Mouse (Mus musculus) lung, postnatal 4 days (tissue): ENCODE results near the gene Loxl4.

Experiments used
- DNase-seq, 2 experiments: peaks; one replicate each; pipeline ENCODE4 v3.0.0; 2021

Gene Loxl4

DNA sequence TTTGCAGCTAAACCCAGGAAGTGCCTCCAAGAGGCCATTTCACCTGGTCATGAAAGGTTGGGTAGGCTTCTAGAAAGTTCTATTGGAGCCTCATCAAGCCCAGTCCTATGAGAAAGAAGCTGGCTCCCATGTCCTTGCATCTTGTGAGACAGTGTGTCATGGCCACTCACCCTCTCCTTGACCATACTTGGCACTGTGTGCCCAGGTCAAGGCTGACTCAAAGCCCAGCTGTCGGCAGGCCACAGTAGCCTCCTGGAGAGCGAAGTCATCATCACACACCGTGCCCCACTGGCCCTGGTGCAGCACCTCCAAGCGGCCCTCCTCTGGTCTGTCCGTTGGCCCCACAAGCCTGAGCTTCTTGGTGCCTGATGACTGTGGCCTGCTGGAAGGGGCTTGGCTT is 4.5 kb downstream of the Loxl4 start:
- no peak for DNase-seq

- no peak for DNase-seq
Measured at GRCm38 (mm10) chr19:42602576-42602975, 10.0 kb downstream of the Loxl4 start.

GRCm38 (mm10) chr19:42602041-42602440 is 10.6 kb downstream of the Loxl4 start:
- no peak for DNase-seq

- no peak for DNase-seq
Measured at GRCm38 (mm10) chr19:42601445-42601844, 11.2 kb downstream of the Loxl4 start.

DNA sequence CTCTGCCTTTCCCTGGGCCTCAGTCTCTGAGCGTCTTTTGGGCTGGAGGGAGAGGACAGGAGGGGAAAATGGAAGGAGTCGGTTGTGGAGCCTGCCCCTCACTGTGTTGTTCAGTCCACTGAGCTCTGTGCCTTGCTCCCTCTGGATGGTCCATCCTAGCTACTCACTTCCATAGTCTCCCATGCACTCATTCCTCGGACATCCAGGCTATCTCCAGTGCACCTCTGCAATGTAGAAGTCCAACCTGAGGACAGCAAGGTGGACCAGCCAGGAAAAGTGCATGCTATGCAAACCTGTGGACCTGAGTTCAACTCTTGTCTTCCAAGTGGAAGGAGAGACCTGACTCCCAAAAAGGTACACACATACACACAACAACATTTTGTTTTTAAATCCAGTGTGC is 12.0 kb downstream of the Loxl4 start:
- no peak for DNase-seq

- no peak for DNase-seq
Measured at GRCm38 (mm10) chr19:42599891-42600290, 12.7 kb downstream of the Loxl4 start.

DNA sequence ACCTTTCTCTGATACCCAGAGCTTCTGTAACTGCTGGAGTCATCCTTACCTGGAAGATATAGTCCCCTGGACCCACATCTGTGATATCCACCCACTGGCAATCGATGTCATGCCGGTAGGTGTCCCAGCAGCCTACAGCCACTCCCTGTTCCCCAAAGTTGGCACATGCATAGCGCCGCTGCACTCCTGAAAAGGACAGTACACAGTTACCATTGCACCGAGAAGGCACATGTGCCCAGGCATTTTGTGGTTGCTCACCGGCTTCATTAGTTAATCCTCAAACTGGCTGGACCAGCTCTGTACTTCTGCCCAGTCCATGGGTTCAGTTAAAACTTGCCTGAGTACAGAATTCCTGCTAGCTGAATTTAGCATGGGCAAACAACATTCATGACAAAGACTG is 14.7 kb downstream of the Loxl4 start:
- no peak for DNase-seq

DNA sequence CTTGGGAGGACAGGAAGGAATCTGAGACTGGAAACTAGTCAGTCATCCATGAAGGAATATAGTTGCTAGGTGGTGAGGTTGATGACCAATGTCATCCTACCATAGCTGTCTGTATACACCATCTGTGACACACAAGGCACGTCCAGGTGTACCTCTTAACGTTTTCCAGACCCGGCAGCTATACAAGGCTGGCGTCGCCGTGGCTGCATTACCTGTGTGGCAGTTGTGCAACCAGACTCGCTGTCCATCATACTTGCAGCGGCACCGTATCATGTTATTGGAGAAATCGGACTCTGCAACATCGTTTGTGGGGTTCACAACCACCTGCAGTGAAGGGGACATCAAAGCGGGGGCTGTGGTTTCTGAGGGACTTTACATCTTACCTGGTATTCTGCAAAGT is 15.3 kb downstream of the Loxl4 start:
- no peak for DNase-seq

GRCm38 (mm10) chr19:42595066-42595465 is 17.5 kb downstream of the Loxl4 start:
- no peak for DNase-seq

GRCm38 (mm10) chr19:42593456-42593855 is 19.2 kb downstream of the Loxl4 start:
- DNase-seq = no peak

DNA sequence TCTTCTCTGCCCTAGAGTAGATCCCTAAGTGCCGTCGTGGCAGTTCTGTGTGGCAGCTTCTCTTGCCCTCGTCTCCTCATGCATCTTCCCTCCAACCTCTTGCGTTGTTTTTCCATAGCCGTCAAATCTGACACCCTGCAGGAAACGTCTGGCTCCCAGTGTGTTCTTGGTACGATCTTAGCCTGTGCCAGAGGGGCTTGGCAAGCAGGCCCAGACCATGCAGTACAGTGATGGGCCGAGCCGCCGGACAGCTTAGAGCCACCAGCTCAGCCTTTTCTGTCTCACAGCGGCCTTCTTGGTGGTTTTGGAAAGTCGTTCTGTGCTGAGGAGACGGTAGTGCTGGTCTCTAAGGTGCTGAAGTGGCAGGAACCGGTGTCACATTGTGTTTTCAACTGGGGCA is 21.1 kb downstream of the Loxl4 start:
- DNase-seq = no peak

GRCm38 (mm10) chr19:42589246-42589645 is 23.4 kb downstream of the Loxl4 start:
- DNase-seq = no peak

DNA sequence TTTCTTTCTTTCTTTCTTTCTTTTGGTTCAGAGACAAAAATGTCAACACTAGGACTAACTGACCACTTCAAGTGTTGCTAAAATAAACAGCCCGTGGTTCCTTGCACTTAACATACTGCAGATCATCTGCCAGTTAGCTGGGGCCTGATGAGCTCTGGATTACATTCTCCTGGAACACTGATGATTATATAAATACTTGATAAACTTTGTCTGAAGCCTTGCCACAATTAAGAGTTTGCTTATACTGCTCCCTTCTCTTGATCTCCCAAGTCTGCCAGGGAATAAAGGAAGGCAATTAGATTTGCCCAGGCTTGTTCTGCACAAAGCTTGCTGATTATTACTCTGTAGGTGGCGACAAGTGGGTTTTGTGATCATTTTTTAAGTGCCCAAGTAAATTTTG is 24.9 kb downstream of the Loxl4 start:
- DNase-seq = no peak

GRCm38 (mm10) chr19:42584188-42584587 is 28.4 kb downstream of the Loxl4 start:
- no peak for DNase-seq

GRCm38 (mm10) chr19:42583677-42584076 is 28.9 kb downstream of the Loxl4 start:
- DNase-seq = no peak

DNA sequence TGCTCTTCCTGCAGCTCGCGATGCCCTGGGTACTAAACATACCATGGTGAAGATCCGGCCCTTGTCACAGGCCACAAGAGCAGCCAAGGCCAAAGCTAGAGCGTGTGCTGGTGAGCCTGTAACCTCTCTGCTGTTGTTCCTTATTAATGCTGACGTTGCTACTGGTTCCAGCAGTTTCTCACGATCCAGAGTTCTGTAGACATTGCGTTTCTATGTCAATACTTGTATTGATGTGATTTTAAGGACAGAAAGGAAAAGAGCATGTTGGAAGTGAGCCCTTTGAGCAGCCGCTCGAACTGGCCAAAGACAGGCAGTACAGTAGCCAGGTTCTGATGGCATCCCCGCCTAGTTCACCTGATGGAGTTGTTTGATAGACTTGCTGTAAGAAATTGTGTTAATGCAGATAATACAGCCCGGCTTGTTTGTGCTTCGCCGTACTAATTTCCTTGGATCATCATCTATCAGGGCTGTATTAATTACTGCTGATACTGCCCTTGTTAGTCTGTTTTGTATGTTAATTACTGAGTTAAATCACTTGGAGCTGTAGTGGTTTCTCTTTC is 29.7 kb downstream of the Loxl4 start:
- no peak for DNase-seq

- DNase-seq = no peak
Measured at GRCm38 (mm10) chr19:42580701-42581100, 31.9 kb downstream of the Loxl4 start.

- no peak for DNase-seq
Measured at GRCm38 (mm10) chr19:42578631-42579030, 34.0 kb downstream of the Loxl4 start.

DNA sequence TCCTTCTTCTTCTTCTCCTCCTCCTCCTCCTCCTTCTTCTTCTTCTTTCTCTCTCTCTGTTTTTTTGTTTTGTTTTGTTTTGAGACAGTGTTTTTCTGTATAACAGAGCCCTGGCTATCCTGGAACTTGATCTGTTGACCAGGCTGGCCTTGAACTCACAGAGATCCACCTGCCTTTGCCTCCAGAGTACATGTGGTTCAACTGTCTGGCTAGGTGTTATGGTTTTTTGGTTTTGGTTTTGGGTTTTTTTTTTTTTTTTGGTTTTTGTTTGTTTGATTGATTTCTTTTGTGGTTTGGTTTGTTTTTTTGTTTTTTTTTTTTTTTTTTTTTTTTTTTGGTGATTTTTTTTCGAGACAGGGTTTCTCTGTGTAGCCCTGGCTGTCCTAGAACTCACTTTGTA is 35.8 kb downstream of the Loxl4 start:
- no peak for DNase-seq

GRCm38 (mm10) chr19:42575317-42575716 is 37.3 kb downstream of the Loxl4 start:
- no peak for DNase-seq

DNA sequence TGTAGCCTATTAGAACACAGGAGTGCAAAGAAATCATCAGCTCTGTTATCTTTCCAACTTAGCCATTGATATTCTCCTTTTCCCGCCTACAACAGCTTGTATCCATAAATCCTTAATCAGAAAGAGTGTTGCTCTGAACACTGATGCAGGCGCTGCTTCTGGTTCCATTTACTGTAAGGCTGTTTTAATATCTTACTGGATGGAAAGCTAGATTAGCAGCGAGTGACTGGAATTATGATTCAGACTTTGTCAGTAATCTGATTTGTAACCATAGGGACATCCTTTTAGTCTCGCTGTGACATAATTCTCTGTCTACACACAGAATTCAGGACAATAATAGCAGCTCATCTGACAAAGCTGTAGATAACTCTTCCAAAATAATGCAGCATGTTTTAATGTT is 41.3 kb downstream of the Loxl4 start:
- no peak for DNase-seq

DNA sequence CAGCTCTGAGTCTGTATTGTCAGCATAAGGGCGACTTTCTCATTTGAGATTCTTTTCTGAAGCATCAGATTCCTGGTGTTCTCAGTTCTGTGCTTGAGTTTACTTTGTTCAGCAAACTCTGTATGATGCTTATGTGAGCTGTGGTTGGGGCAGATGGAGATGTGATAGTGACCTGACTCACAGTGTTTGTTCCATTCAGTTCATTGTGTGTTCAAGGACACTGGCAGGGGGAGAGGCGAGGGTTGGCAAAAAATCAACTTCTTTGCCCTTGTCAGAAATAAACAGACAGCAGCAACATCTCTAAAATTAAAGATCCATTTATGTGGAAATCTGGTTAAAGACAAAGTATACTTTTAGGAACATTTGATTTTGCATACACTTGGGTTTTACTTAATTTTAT is 43.5 kb downstream of the Loxl4 start:
- DNase-seq = no peak

GRCm38 (mm10) chr19:42567020-42567419 is 45.6 kb downstream of the Loxl4 start:
- no peak for DNase-seq

DNA sequence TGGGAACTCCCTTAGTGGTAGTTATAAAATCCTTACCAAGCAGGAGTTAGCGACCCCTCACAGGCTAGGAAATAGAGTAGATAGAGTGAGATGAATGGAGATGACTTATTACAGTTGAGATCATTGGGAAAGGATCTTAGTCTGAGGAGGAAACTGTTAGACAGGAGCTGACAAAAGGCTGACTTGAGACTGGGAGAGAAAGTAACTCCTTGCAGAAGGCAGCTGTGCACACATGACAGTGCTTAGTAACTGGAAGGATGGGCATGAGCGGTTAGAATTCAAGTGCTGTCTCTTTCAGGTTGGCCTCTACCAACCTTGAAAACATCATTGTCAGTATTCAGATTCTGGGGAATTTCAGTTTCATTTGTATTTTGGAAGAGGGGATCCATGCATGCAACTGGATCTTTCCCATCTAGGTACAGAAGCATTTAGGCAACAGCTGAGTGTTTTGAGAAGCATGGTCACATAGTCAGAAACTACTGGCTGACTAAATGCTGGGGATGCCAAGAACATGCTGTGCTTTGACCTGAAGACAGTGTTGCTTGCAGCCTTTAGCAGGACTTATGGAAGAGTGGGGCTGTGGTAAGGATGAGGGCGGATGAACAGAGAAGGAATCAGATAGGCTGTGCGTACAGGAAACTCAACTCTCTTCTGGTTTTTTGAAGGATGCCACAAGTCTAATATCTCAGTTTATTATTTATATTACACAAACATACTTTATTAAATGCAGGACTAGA is 46.2 kb downstream of the Loxl4 start:
- DNase-seq = no peak

GRCm38 (mm10) chr19:42563726-42564270 is 48.8 kb downstream of the Loxl4 start:
- DNase-seq = no peak
